Mouse (Mus musculus): Measurements from ENCODE around the gene Ybx1.

GRCm38 (mm10) chr4:119305418-119305817, 11.0 kb upstream of the Ybx1 start:
- TF ChIP-seq CTCF (IDR thresholded peaks at IDR 0.05; ENCODE audit: low read depth) (no peak), EP300 (IDR thresholded peaks at IDR 0.05; ENCODE audit: low read depth) (no peak)
